In the genomic region with DNA sequence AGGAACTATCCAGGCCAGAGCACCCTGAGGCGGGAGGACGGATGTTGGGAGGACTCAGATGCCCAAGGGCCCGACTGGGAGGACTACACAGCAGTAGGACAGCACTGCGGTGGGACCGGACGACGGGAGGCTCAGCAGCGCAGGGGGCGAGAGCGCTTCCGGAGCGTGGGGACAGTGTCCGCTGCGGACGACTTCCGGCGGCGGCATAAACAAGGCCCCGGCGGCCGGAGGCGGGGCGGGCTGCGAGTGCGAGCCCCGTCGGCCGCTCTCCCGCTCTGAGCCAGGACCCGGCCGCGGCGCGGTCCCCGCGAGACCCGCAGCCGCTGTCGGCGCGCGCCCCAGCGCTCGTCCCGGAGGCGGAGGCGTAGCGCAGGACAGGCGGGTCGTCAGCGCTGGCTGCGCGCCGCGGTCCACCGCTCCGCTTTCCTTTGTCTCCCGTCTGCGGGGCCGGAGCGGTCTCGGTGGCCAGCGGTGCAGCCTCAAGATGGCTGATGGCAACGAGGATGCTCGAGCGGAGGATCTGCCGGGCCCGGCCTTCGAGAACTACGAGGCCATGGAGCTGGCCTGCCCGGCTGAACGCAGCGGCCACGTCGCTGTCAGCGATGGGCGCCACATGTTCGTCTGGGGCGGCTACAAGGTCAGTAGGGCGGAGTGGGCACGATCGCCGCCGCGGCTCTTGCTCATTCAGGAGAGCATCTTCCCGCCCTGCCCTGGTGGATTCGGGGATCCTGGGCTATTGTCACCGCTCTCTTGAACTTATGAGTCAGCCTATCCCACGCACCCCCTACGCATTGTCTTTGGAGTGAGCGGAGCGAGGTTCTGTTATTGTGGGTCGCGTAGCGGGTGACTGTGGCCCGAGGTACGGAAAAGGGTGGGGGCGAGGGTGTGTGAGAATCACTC, we compare ENCODE assay signal across 8 mouse cellular contexts. TPM values are rescaled to one million over a fixed set of nuclear protein-coding genes. Genes with fewer than 3 reads are reported as not detected.
DNase-seq lines count a peak whose midpoint lies in the region; ATAC-seq and TF ChIP-seq lines count a peak whose summit lies in the region.

A gene (plus strand): TSS at position 171 of the 900 bp plus-strand sequence.

- H3K27me3 ChIP-seq in hindbrain, embryonic 10.5 days (ENCODE audit: insufficient read depth, poor library complexity, severe bottlenecking), result no peaks in the 10 kb centered on the region
- no peaks in the 10 kb centered on the region for H3K27me3 ChIP-seq in lung, postnatal 0 days (replicated peaks; ENCODE audit: insufficient read depth, low read length)

- H3K9ac ChIP-seq in lung, postnatal 0 days (replicated peaks; ENCODE audit: low read depth), result peak within 1 kb of the TSS; percentile 91

- peaks cover 36% of the 10 kb centered on the region for H3K36me3 ChIP-seq in hindbrain, embryonic 10.5 days
- H3K36me3 ChIP-seq in lung, postnatal 0 days (ENCODE audit: insufficient read depth, low read length), result peaks cover 7% of the 10 kb centered on the region; the same call in 1 of the 2 replicates

- peaks cover 32% of the 10 kb centered on the region for H3K4me1 ChIP-seq in hindbrain, embryonic 10.5 days (replicated peaks)
- peaks cover 15% of the 10 kb centered on the region; the same call in 1 of the 2 replicates for H3K4me1 ChIP-seq in lung, postnatal 0 days (ENCODE audit: insufficient read depth, low read depth, low read length)

- H3K4me3 ChIP-seq in hindbrain, embryonic 10.5 days, result peak within 1 kb of the TSS; percentile 81
- H3K4me3 ChIP-seq in lung, postnatal 0 days (ENCODE audit: low read depth, low read length), result peak within 1 kb of the TSS; percentile 93

- peak within 1 kb of the TSS; percentile 76 for H3K4me2 ChIP-seq in lung, postnatal 0 days (replicated peaks; ENCODE audit: low read depth, low read length)

- ATAC-seq in frontal cortex, adult (ENCODE audit: low TSS enrichment), result peak; percentile 98
- ATAC-seq in lung, postnatal 0 days, result peak; percentile 97

- TF ChIP-seq CTCF in lung, postnatal 0 days (IDR thresholded peaks at IDR 0.05), result no peak; the same call in 1 of the 2 replicates

- peak; percentile 63 for DNase-seq in MEL-GATA-1-ER (ENCODE audit: extremely low read depth, low read depth)
- DNase-seq in cerebellum, adult 8-10 months, result peak; percentile 84
- peak; percentile 93 for DNase-seq in hindbrain, embryonic 10.5 days (ENCODE audit: low spot score)
- peak; percentile 95 for DNase-seq in layer of hippocampus, adult 9-11 months
- peak; percentile 96 for DNase-seq in lung, postnatal 0 days (ENCODE audit: low spot score)
- peak; percentile 79 for DNase-seq in ovary, postnatal 14 days (ENCODE audit: low spot score)
- peak; percentile 56 for DNase-seq in thymus, postnatal 14 days

- no peak for TF ChIP-seq EP300 in lung, postnatal 0 days (IDR thresholded peaks at IDR 0.05)

- H3K27ac ChIP-seq in hindbrain, embryonic 10.5 days, result peak within 1 kb of the TSS; percentile 100
- H3K27ac ChIP-seq in lung, postnatal 0 days (ENCODE audit: low read length), result peak within 1 kb of the TSS; percentile 96

- no peaks in the 10 kb centered on the region for H3K9me3 ChIP-seq in hindbrain, embryonic 10.5 days
- H3K9me3 ChIP-seq in lung, postnatal 0 days (ENCODE audit: low read length), result no peaks in the 10 kb centered on the region

- under 1% methylated on average over 98 of the region's 98 CpGs for WGBS in hindbrain, embryonic 10.5 days
- under 1% methylated on average over 73 of the region's 98 CpGs for WGBS in lung, postnatal 0 days

RNA-seq across cellular contexts. Expression of the gene that starts here (rescaled TPM):
- 204 and 207 TPM in 2 replicates for polyA plus RNA-seq in hindbrain, embryonic 10.5 days (2016; fragmentation: Nextera tagmentation; extraction: Ambion mirVana)
- polyA plus RNA-seq in lung, postnatal 0 days (2015; fragmentation: Nextera tagmentation; extraction: Ambion mirVana), result 82.1 and 83.9 TPM in 2 replicates

Comparison
In these comparisons a context has a peak if more than half of its experiments do, and no peak if none do; other contexts are left out.
1. Peak in every context shown above with its lines: DNase-seq, ATAC-seq, H3K4me3 ChIP-seq and H3K27ac ChIP-seq.